Mouse (Mus musculus) frontal cortex, postnatal 25 days (tissue): ENCODE results near the gene Prkar2a.

Experiments
- DNase-seq, 2 experiments: peaks; one replicate each; pipeline ENCODE4 v3.0.0; 2022; ENCODE audit warnings: low spot score in 2 of 2

Gene Prkar2a

DNA sequence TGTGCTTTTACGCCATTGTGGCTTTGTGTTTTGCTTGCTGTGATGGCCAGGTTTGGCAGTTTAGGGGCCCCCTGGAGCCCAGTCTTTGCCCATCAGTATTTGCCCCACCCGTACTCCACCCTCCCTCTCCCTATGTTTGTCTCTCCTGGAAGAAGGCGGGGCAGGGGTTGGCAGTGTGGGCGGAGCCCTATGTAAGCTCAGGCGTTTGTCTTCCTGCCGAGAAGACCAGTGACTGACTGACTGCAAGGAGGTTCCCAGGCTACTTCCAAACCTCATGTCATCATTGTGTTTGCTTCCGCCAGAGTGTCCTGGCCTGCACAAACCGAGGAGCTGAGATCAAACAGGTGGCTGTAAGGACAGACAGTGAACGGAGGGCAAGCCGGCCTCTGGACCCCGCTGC is 106.6 kb downstream of the Prkar2a start:
- no peak for DNase-seq

DNA sequence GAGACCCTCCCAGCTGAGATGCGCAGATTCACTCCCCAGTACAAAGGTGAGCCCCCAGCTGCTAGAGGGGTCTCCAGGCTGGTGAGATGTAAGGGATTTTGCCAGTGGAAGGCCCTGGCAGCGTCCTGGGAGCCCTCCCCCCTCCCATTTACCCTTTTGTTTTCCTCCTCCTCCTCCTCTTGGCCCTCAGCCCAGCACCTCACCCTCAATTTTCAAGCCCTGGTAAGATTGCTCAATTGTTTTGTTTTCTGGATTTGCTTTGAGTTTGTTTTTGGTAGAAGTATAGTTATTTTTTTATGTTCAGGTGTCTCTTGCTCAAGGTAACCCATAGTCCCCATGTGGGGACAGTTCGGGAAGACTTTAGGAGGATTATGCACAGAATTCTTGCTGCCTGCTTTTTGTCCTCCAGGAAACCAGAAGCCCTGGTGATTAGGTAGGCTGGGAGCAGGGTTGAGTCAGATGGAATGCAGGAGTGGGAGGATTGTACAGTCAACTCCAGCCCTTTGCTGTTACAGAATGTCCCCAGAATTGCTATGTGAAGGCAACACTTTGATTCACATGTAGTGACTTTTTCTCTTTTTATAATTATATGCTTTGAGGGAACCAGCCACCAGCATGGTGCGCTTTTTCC is 107.4 kb downstream of the Prkar2a start:
- DNase-seq, result no peak

DNA sequence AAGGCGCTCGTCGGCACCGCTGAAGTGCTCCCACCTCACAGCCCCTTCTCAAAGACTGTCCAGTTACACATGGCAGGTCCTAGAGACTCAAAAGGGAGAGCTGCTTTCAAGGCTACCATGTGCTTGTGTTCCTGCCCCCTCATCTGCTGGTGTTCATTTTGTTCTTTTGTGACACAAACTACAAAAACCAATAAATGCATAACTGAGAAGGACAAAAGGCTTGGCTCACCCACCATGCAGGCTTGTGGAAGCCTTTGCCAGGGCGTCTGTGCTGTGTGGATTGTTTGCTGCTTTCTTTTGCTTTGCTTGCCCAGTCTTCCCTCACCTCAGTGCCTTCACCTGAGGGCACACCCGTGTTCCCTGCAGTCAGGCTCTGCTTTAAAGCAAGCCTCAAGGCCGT is 108.4 kb downstream of the Prkar2a start:
- DNase-seq, result no peak

DNA sequence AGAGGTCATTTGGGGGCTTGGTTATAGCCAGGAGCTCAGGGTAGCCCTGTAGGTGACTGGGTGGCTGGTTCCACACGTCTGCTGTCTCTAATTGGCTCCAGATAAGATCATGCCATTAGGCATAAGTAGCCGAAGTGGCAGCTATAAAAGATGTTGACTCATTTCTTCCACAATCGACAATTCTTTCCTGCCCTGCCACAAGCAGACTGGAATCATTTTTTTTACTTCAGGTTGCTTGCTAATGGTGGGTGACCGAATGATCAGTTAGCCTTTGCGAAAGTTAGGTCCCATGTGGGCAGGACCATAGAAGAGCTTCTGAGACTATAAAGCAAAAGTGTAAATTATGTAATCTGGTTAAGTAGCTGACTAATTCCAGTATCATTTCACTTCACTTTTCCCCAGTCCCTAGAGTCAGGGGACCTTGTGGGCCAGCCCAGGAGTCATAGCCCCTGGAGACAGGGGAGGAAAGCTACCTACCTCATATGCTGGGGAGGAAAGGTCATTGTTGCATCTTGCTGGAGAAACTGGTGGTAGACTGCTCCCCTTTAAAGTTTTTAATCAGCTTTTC is 109.5 kb downstream of the Prkar2a start:
- DNase-seq, result no peak

DNA sequence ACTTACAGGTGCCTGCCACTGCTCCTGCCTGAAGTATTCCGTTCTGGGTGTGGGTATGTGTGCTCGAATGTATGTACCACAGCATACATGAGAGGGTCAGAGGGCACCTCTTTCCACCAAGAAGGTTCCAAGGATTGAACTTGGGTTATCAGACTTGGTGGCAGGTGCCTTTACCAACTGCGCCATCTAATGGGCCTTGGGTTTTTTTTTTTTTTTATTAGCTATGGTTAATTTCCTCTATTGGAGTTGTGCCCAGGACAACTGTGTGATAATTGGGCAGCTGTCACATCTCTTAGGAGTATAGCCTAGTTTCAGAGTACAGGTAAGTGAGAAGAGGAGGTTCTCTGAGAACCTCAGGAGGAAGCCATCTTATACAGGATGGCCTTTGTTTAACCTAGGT is 110.5 kb downstream of the Prkar2a start:
- no peak for DNase-seq
